Mouse (Mus musculus): ENCODE measurements around the gene Ern1.
A peak's percentile ranks its signal among the peaks of the same experiment; 100 is the strongest.

Ern1 gene

DNA sequence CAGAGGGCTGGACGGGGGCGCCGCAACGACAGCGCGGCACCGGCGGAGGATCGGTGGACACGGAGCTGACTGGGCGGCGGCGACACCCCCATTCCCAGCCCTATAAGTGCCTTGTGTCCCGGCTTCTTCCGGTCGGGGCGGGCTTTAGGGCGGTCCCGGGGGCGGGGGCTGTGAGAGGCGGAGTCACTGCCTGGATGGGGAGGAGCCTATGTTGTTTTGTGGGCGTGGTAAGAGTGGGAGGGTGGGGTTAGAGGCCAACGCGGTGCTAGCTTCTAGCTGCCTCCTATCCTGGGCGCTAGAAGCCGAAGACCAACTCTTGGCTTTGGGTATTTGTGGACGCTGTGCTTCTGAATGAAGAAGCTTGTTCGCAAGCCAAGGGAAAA is at the start of gene Ern1:
Ern1 (minus strand) TSS at position 120 of the 383 bp plus-strand sequence.
- DNase-seq (ENCODE audit: low spot score): peak; percentile 94

DNA sequence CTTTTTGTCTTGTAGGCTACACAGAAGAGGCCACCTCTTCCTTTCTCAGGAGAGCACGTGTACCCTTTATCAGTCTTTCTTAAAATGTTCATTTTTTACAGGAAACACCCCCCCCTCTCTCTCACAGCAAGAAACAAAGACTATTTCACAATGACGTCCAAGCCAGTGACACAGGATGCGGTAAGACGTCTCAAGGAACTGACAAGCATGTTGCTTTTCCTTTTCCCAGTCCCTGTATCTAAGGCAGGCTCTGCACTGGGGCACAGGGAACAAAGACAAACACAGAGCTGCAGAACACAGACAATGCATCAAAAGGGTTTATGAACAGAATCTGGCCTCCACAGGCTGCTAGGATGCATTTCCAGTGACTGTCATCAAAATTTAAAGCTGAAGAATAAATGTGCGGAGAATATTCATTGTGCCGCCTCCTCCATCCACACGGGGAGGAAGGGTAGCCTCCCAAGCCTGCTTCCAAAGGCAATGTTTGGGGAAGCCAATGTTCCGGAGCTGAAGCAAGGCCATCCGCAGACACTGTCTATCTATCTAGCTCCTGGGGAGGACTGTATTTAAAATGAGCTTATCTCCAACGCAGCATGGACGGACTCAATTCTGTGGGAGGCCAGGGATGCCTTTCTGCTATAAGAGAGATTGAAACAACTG is 48.7 kb upstream of the Ern1 start:
- DNase-seq (ENCODE audit: low spot score): no peak

DNA sequence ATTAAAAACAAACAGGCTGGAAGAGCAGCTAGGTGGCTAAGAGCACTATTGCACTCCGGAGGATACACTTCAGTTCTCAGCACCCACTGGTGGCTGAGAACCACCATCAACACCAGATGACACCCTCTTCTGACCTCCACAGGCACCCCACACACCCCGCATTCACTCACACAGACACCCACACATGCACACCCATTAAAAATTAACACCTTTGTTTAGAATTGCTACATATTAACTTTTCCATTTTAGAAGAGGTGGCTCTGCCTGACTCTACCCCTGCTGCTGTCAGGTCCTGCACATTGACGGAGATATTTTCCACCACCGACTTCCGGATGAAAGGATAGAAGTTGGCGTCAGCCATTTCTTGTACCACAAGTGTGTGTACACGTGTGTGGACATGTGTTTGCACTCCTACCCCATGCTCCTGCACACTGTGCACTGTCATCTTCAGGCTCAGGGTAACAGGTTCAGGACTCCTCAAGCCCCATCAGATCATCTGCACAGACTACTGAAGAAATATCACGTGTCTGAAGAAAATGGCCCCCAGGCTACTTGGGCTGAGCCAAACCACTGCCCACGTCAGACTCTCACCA is 48.1 kb upstream of the Ern1 start:
- DNase-seq (ENCODE audit: low spot score): no peak

DNA sequence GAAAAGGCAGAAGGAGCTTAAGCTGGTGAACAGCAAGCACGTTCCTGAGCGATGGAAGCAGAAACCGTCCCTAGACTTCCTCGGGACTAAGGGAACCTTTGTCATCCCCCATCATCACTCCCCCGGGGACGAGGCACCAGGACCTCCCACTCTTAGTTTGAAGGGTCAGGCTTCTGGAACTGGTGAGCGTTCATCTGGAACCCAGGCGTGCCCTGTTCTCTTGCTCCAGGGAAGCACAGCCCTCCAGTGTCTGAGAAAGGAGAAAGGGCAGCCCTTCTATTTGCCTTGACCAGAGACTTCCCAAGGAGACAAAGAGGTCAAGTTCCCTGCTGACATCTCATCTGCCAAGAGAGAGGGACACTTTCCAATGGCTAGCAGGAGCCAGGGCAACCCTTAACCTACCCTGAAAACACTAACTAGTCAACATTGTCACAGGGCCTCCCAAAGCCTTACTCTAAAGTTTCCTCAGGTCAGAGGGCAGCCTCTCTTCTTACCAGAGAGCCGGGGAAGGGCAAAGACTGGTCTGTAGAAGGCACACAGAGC is 44.7 kb upstream of the Ern1 start:
- DNase-seq (ENCODE audit: low spot score): no peak

DNA sequence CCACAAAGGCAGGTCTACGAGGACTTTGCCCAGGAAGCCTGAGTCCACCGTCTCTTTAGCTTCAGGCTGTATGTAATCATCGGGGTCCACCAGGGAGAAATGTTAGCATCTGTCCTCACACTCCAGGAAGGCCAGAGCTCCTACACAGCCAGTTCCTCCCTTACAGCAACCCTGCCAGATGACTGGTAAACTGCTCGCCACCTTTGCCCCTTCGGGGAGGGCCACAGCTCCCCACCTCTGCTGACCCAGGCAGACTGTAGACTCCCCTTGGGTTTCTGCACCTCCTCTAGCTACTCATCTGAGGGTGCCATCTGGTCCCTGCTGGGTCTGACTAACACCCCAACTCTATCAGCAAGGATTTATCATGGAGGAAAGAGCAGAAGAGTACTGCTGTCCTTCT is 42.1 kb upstream of the Ern1 start:
- DNase-seq (ENCODE audit: low spot score): no peak

DNA sequence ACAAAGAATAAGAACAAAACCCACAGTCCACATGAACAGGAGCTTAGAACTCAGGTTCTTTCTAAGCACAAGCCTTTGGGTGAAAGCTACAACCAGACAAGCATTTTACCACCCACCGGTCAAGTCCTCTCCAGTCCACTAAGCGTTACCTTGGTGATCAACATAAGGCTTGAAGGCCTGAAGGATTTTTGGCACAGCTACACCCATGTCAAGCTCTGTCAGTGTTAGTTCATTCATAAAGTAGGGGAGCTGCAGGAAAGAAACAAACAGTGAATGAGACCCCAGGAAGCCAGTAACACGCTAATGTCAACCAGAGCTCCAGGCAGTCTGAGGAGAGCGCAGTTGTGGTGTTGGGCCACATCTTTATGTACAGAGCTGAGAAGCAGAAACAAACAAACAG is 41.5 kb upstream of the Ern1 start:
- DNase-seq (ENCODE audit: low spot score): no peak

DNA sequence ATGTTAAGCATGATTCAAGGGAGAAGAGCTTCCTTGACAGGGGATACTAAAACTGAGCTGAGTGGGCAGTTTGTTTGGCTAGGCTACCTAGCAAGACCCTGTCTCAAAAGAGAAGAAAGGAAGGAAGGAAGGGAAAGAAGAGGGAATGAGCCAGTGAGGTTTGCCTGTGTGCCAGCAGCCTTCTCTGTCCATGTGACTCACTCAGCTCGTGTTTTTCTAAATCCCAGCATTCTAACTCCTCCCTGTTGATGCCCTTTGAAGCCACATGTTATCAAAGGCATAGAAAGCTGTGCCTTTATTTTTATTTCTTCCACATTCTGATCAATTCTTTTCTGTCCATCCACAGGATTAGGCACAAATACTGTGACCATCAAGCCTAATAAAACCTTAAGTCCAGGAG is 40.3 kb upstream of the Ern1 start:
- DNase-seq (ENCODE audit: low spot score): no peak

DNA sequence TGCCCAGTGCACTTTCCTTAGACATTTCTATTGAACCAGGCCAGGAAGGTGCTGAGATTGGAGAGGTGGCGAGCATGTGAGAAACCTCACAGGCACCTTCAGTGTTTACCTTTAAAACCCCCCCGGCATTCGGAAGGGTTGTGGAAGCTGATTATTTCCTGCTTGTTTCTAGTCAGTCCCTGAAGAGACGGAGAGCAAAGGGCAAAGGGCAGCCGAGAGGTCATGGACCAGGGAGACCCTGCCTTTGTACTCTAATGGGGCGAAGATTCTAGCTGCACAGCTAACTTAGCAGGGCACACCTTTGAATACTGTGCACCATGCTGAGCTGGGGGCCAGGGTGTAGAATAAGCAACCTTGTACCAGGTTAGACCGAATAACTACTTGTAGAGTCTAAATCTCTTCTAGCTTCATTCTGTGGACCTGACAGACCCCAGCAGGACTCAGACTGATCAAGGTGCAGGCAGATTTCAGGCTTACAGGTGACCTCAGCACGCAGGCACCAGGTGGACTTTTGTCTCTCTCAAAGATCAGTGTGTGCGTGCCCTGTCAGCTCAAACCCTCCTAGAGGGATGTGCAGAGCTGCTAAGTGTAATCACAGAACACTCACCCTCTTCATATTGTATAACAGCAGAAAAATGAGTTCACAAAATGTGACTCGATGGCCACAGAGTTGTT is 39.6 kb upstream of the Ern1 start:
- DNase-seq (ENCODE audit: low spot score): no peak

DNA sequence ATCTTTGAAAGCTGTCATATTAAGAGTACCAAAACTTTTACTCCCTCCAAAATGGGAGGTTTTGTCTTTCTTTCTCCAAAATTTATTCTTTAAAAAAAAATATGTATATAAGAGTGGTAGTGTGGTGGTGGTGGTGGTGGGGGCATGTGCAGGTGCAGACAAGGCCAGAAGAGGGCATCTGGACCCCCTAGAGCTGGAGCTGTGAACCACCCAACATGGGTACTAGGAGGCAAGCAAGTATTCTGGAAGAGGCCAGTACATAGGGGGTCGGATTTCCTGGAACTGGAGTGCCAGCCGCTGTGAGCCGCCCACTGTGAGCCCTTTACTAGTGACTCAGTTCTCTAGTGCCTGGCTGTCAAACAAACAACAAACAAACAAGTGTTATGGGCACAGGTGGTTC is 34.9 kb upstream of the Ern1 start:
- no peak for DNase-seq (ENCODE audit: low spot score)

DNA sequence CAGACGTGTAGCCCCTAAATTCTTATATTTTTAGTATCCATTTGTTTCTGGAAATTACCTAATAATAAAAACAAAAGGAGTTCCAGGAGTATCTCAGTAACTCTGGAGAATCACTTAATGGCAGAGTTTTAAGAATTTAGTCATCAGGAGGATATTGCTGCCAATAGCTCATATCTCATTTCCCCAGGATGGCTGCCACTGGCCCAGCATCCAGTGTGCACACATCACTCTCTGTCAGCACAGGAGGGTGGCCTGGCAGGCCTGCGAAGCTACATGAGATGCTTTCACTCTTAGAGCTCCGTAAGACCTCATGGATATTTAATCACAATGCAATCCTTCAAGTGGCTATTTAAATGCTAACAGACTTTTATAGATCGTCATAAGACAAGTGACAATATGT is 34.0 kb upstream of the Ern1 start:
- no peak for DNase-seq (ENCODE audit: low spot score)

DNA sequence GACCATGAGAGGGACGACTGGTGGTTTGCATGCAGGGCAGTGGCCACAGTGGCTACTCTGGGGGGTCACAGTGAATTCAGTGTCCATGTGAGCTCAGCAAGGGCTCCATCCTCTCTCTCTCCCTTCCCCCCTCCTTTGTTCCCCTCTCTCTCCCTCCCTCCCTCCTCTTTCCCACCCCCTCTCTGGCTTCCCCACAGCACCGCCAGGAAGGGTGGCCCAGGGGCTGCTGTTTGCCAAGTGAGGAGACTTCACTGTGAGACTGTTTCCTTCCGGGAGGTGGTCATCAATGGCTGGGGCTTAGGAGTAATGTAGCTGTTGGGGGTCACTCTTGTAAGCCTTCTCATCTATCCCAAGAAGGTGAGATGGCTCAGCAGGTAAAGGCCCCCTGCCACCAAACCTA is 32.8 kb upstream of the Ern1 start:
- no peak for DNase-seq (ENCODE audit: low spot score)

DNA sequence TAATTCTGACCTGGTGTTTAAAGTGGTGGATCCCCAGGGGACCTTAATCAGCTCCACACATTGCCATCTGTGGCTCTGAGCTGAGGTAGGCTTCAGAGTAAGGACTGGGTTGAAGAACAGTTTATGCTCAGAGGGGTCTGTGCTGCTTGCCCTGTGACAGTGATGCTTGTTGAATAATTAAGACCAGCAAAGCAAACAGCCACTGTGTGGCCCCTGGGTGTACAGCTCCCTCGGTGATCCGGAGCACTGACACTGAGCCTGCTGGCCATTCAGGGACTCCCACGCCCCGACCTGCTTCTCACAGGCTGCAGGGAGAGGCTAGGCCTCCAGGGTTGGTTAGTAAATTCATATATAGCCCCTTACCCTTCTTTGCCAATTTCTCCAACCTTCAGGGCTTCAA is 31.9 kb upstream of the Ern1 start:
- DNase-seq (ENCODE audit: low spot score): no peak

DNA sequence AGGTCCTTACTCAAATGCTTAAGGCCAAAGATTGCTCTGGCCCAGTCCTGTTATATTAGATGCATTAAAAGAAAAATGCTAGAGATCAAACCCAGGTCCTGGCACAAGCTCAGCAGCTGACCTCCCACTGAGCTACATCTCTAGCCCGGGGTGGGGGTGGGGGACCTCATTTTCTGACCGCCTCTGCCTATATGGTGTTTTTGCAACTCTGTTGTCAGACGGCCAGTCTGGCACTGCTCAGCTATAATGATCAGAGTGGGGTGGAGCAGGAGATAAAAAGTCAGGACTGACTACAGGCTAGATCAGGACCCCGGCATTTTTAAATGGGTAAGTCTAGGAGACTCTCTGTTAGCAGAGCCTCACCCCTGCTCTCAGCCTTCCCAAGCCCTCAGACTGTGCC is 30.7 kb upstream of the Ern1 start:
- DNase-seq (ENCODE audit: low spot score): no peak

DNA sequence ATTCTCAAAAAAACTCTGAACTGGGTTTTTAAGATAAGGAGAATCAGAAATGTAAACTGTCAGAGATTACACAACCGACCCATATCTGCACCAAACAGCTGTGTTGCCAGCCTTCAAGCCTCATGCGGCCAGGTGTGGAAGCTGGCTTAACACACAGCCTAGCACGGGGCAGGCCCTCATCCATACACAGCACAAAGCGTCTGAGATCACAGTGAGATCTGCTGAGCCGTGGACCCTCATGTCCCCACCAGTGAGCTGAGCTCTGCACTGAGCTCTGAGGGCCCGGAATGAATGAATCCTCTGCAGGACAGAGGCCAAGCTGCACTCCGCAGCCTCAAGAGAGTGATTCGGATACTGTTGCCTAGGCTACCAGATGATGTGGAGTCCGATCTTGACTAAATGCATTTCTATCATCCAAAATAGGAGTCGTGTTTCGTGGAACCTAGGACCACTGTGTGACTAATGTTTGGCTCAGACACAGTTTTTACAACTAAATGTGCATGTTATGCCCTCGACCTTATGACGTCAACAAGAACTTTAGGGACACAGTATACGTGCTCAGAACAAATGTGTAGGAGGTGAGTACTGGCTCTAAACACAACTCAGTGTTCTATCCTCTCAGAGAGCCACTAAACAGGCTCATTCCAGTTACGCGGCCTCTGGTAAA is 27.6 kb upstream of the Ern1 start:
- no peak for DNase-seq (ENCODE audit: low spot score)

DNA sequence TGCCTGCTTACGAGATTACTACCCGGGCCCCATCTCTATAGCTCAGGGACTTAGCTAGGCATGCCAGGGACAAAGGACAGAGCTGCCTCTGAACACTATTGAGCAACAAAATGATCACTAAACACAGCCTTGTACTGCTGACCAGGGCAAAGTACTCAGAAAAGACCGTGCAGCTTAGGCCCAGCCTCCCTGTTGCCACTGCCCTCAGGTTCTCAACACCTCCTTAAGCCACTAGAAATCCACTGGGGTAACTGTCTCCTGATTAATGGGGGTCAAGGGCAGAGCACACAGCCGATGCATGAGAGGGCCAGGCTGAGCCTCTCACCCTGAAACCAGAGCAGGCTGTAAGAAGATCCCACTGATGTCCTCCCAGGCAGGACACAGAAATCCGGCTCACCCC is 26.8 kb upstream of the Ern1 start:
- DNase-seq (ENCODE audit: low spot score): no peak

DNA sequence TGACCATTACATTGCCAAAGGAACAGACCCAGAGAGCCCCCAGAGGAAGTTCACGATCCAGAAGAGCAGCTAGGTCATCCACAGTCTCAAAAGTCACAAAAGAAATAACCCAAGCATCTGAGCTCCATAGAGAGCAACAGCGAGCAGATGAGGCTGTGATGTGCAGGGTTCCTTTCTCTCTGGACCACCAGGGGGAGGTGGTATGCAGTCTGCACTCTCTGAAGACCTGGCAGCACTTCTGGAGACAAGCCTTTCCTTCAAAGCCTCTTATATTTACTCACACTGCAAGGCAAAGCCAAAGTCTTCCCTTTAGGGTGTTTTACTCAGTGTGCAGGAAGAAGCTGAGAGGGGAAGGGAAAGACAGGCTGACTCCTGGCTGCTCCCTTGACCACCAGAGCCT is 25.5 kb upstream of the Ern1 start:
- DNase-seq (ENCODE audit: low spot score): peak; percentile 65

DNA sequence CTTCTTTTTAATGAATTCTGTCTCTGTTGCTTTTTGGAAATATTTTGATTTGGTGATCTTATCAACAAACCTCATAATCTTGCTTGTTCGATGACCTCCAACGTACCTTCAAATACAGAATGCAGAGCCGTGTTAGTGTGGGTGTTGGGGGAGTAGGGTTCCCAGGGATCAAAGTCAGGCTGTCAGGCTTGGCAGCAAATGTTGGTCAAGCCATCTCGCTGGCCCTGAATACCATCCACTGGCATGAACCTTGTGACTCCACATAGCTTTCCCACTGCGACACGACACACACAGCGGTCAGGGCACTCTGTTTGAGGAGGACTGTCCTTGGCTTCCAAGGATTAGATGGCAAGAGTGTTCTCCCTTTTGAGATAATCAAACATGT is 24.3 kb upstream of the Ern1 start:
- no peak for DNase-seq (ENCODE audit: low spot score)

DNA sequence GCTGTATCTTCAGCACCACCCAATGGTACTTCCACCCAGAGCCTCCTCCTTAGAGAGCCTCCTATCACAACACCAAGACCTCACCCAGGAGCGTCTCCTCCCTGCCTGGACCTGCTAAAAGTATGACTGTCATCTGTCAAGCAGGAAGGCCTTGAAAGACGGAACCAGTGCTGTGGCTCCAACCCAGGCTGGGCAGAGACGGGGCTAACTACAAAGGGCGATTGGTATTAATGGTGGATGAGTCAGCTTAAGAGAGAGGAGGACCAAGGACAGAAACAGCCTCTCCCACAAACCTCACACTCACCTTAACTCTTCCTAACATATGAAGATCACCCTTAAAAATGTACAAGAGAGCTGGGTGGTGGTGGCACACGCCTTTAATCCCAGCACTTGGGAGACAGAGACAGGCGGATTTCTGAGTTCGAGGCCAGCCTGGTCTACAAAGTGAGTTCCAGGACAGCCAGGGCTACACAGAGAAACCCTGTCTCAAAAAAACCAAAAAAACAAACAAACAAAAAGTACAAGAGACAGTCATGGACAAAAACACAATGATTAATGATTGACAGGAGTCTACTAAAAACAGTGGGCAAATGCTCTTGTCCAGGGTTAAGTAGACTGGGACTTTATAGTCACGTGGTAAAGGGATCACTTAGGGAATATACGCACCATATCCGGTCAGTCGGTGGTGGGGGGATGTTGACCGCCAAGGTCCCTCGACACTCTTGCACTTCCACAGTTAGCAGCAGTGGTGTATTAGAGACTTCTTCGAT is 23.8 kb upstream of the Ern1 start:
- no peak for DNase-seq (ENCODE audit: low spot score)

DNA sequence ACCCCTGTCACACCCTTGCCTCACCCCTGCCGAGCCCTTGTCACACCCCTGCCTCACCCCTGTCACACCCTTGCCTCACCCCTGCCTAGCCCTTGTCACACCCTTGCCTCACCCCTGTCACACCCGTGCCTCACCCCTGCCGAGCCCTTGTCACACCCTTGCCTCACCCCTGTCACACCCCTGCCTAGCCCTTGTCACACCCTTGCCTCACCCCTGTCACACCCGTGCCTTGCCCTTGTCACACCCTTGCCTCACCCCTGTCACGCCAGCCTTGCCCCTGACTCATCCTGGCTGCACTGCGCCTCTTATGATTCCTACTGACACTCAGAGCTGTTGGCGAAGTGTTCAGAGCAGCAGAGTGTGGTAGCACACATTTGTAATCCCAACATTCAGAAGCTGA is 20.0 kb upstream of the Ern1 start:
- no peak for DNase-seq (ENCODE audit: low spot score)

DNA sequence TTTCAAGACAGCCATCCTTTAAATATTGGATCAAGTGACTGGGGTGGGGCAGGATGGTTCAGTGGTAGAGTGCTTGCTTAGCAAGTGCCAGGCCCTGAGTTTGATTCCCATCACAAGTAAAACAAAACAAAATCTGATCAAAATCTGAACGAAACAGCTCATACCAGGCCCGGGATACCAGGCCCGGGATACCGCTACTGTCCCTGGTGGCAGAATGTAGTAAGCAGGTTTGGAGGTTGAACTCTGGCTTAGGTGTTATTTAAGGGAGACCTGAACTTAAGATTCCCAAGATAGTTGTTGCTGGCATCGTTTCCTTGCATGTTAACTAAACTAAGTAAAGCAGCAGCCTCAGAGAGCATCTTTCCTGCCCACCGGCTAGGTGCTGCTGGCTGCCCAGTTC is 18.6 kb upstream of the Ern1 start:
- no peak for DNase-seq (ENCODE audit: low spot score)

DNA sequence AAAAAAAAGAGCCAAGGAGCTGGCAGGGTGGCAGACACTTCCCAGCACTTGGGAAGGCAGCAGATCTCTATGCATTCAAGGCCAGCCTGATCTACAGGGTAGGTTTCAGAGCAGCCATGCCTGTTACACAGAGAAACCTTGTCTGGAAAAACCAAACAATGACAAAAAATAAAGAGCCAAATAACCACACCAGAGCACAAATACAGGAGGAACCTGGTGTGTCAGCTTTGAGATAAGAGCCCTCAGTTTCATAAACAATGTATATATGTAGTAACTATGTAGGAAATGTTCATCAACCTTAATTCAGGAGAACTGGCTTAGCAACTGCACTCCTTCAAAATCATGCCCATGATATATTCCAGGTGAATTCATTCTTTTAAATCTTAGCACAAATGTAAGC is 16.5 kb upstream of the Ern1 start:
- no peak for DNase-seq (ENCODE audit: low spot score)

DNA sequence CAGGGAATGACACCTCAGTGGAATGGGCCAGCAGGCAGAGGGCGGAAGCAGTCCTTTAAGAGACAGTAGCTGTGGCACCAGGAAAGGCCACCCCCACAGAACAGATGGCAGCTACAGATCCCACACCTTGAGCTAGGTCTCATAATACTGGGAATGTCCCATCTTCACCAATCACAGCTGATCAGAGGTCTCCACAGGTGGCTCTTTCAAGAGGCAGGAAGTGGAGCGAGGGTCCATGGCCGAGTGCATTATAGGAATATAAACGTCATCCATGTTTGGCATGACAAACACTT is 15.7 kb upstream of the Ern1 start:
- peak; percentile 50 for DNase-seq (ENCODE audit: low spot score)
